Mouse (Mus musculus): Measurements from ENCODE around the gene Lpcat1.

DNA sequence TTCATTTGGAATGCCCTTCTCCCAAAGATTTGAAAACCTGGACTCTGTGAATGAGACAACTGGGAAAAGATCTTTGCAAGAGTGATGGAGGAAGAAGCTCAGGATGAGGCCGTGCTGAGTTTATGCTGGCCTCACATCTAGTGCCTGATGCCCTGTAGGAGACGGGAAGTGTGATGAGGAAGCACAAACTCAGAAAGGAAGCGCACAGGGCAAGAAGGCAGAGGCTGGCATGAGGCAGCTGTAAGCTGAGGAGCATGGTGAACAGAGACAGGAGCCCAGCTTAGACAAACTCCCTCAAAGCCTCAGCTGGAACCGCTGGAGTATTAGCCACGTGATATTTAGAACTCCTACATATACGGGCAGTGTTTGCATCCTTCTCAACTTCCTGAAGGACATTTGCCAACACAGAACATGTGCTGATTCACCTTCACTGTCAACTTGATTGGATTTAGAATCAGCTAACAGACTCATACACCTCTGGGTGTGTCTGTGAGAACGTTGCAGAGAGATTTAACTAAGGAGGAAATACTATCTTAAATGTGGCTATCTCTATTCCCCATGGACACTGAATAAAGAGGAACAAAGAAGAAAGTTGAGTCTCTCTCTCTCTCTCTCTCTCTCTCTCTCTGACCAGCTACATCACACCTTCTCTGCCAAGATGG, 7.7 kb upstream of the Lpcat1 start:
- no peak for TF ChIP-seq ZC3H11A (IDR thresholded peaks at IDR 0.05; ENCODE audit: borderline replicate concordance, low read depth, low read length)
- no peak for TF ChIP-seq CHD2 (IDR thresholded peaks at IDR 0.05; ENCODE audit: low read depth, low read length)
- no peak for TF ChIP-seq ZNF384 (IDR thresholded peaks at IDR 0.05; ENCODE audit: low read depth, low read length)
- TF ChIP-seq MAFK (IDR thresholded peaks at IDR 0.05; ENCODE audit: insufficient read depth, low read depth, low read length) = no peak
- TF ChIP-seq HCFC1 (IDR thresholded peaks at IDR 0.05; ENCODE audit: borderline replicate concordance, insufficient read depth, low read length) = no peak

All from ES-E14 (cell line).